In the genomic region with DNA sequence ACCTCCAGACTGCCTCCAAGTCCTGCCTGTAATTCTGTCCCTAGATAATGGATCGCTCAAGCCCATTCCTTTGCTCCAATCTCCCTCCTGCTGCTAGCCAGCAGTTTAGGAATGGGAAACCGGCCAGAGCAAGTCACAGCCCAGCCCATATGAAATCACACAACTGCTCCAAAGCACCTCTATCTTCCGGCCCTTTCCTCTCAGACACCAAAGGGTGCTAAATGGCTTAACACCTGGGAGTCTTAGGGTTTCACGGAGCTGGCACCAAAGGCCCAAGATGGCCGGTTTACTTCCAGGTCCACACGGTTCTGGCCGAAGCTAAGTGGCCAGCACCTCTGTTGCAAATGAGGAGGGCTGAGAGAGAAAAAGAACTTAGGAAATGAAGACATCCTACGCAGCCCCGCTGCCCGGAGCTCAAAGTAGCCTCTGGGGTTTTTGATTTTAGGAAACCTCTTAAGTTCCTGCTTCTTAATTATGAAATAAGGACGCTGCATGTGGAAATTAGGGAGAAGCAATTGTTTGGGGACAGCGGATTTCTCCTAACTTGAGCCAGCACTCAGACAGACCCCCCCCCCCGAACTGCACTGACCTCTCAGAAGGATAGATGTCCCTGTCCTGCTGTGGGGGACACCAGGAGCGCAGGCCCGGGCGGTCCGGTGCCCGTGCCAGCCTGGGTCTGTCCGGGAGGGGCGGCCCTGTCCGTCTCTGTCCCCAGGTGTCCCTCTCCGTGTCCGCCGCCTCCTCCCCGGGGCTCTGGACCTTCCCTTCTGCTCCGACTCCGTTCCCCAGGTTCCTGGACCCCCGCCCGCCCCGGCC, we compare ENCODE assay signal across 8 mouse cellular contexts. TPM values are rescaled to one million over a fixed set of nuclear protein-coding genes. Genes with fewer than 3 reads are reported as not detected.
DNase-seq lines count a peak whose midpoint lies in the region; ATAC-seq and TF ChIP-seq lines count a peak whose summit lies in the region.

No protein-coding gene starts in this region.

- intact Hi-C loops in heart, postnatal 36 days (cut with DNase I) = no loop called here

- no peaks in the 10 kb centered on the region for H3K9me3 ChIP-seq in limb, embryonic 11.5 days (ENCODE audit: control insufficient read depth, low read length)
- H3K9me3 ChIP-seq in midbrain, embryonic 14.5 days (ENCODE audit: control insufficient read depth, low read length) = no peaks in the 10 kb centered on the region

- no peaks in the 10 kb centered on the region for H3K27me3 ChIP-seq in thymus, adult 2 months (ENCODE audit: control insufficient read depth, insufficient read depth, low read length)
- H3K27me3 ChIP-seq in limb, embryonic 11.5 days (ENCODE audit: control insufficient read depth, insufficient read depth, low read length) = no peaks in the 10 kb centered on the region
- no peaks in the 10 kb centered on the region for H3K27me3 ChIP-seq in midbrain, embryonic 14.5 days (ENCODE audit: control insufficient read depth, insufficient read depth, low read length)

- peak overlapping the region; percentile 89 for H3K4me3 ChIP-seq in thymus, adult 2 months (ENCODE audit: control insufficient read depth, insufficient read depth, low read length)
- H3K4me3 ChIP-seq in limb, embryonic 11.5 days (ENCODE audit: low read depth, low read length) = peak overlapping the region; percentile 84
- H3K4me3 ChIP-seq in midbrain, embryonic 14.5 days (replicated peaks; ENCODE audit: low read depth, low read length) = peak overlapping the region; percentile 50

- H3K9ac ChIP-seq in limb, embryonic 11.5 days (ENCODE audit: low read length) = peak overlapping the region; percentile 79
- H3K9ac ChIP-seq in midbrain, embryonic 14.5 days (replicated peaks; ENCODE audit: low read length) = peak overlapping the region; percentile 47

- DNase-seq in thymus, adult 2 months = no peak
- DNase-seq in thymus, postnatal 0 days (ENCODE audit: low spot score) = no peak
- peak; percentile 53 to 70 for DNase-seq in heart, postnatal 36 days
- DNase-seq in limb, embryonic 11.5 days (ENCODE audit: low spot score) = peak; percentile 36
- no peak for DNase-seq in midbrain, embryonic 14.5 days
- DNase-seq in left cerebral cortex, adult 11 months (ENCODE audit: low spot score) = no peak
- DNase-seq in spleen, postnatal 14 days (ENCODE audit: low spot score in 2 of 2) = no peak

- H3K4me2 ChIP-seq in limb, embryonic 11.5 days (ENCODE audit: low read depth, severe bottlenecking) = peak overlapping the region; percentile 85
- H3K4me2 ChIP-seq in midbrain, embryonic 14.5 days (ENCODE audit: low read length) = peak overlapping the region; percentile 81

- peak overlapping the region; percentile 75 for H3K27ac ChIP-seq in thymus, adult 2 months (ENCODE audit: control insufficient read depth, insufficient read depth, low read length)
- no peak overlapping the region for H3K27ac ChIP-seq in limb, embryonic 11.5 days (replicated peaks; ENCODE audit: low read depth, low read length)
- no peak overlapping the region for H3K27ac ChIP-seq in midbrain, embryonic 14.5 days (replicated peaks; ENCODE audit: low read depth, low read length)

- no peaks in the 10 kb centered on the region for H3K36me3 ChIP-seq in thymus, adult 2 months (ENCODE audit: control insufficient read depth, insufficient read depth, low read length)
- H3K36me3 ChIP-seq in limb, embryonic 11.5 days (ENCODE audit: control insufficient read depth, insufficient read depth, low read length) = no peaks in the 10 kb centered on the region
- no peaks in the 10 kb centered on the region for H3K36me3 ChIP-seq in midbrain, embryonic 14.5 days (ENCODE audit: control insufficient read depth, insufficient read depth, low read length)

- peaks cover 48% of the 10 kb centered on the region for H3K4me1 ChIP-seq in thymus, adult 2 months (replicated peaks; ENCODE audit: control insufficient read depth, insufficient read depth, low read length)
- peaks cover 17% of the 10 kb centered on the region for H3K4me1 ChIP-seq in limb, embryonic 11.5 days (ENCODE audit: control insufficient read depth, insufficient read depth, low read length)
- peaks cover 15% of the 10 kb centered on the region for H3K4me1 ChIP-seq in midbrain, embryonic 14.5 days (ENCODE audit: control insufficient read depth, insufficient read depth, low read length)

- ATAC-seq in erythroblast, adult 5-6 weeks (replicated peaks; ENCODE audit: low FRiP score, poor library complexity, severe bottlenecking) = peak; percentile 8; the same call in 1 of the 2 replicates
- peak; percentile 37 for ATAC-seq in limb, embryonic 11.5 days (ENCODE audit: insufficient number of reproducible peaks, low FRiP score, low TSS enrichment, low read depth)
- ATAC-seq in midbrain, embryonic 14.5 days (ENCODE audit: low FRiP score, low TSS enrichment) = peak; percentile 66

- no peak for TF ChIP-seq CTCF in thymus, adult 2 months (IDR thresholded peaks at IDR 0.05; ENCODE audit: borderline replicate concordance, control insufficient read depth, extremely low read depth, insufficient read depth, low read length, poor library complexity)

- no peak for TF ChIP-seq POLR2A in thymus, adult 2 months (IDR thresholded peaks at IDR 0.05; ENCODE audit: control insufficient read depth, extremely low read depth, insufficient read depth, low read length, poor library complexity)

- WGBS in thymus, adult 2 months = 3% methylated on average over 30 of the region's 30 CpGs
- WGBS in limb, embryonic 11.5 days = 3% methylated on average over 27 of the region's 30 CpGs
- WGBS in midbrain, embryonic 14.5 days = 4% methylated on average over 30 of the region's 30 CpGs

RNA-seq across cellular contexts. Expression of a gene that starts 0.5 kb away (rescaled TPM):
- polyA plus RNA-seq in thymus, adult 2 months (2012; rRNA removed) = 98.0 and 106 TPM in 2 replicates
- 43.3 and 45.2 TPM in 2 replicates for polyA plus RNA-seq in thymus, postnatal 0 days (2015; fragmentation: Nextera tagmentation; extraction: Ambion mirVana)
- total RNA-seq in erythroblast, adult 5-6 weeks (2015; ENCODE audit: low replicate concordance) = 4.6 and 7.3 TPM in 2 replicates
- total RNA-seq in erythroblast, adult 5-6 weeks (2017; ENCODE audit: low replicate concordance) = 7.4 and 9.2 TPM in 2 replicates
- 10 to 100 TPM; 45.1 to 49.3 TPM for total RNA-seq in heart, postnatal 36 days (2021)
- polyA plus RNA-seq in limb, embryonic 11.5 days (2014; fragmentation: Nextera tagmentation; extraction: Ambion mirVana) = 9.2 and 10.5 TPM in 2 replicates
- 3.7 and 6.3 TPM in 2 replicates for polyA plus RNA-seq in midbrain, embryonic 14.5 days (2014; fragmentation: Nextera tagmentation; extraction: Ambion mirVana)

RNA-seq across cellular contexts. Expression of a gene that starts 42.9 kb away (rescaled TPM):
- 32.9 and 37.7 TPM in 2 replicates for polyA plus RNA-seq in thymus, adult 2 months (2012; rRNA removed)
- 42.1 and 46.1 TPM in 2 replicates for polyA plus RNA-seq in thymus, postnatal 0 days (2015; fragmentation: Nextera tagmentation; extraction: Ambion mirVana)
- total RNA-seq in erythroblast, adult 5-6 weeks (2015; ENCODE audit: low replicate concordance) = 7.3 and 8.6 TPM in 2 replicates
- 3.4 and 7.1 TPM in 2 replicates for total RNA-seq in erythroblast, adult 5-6 weeks (2017; ENCODE audit: low replicate concordance)
- total RNA-seq in heart, postnatal 36 days (2021) = 10 to 100 TPM; 10.6 to 11.9 TPM
- polyA plus RNA-seq in limb, embryonic 11.5 days (2014; fragmentation: Nextera tagmentation; extraction: Ambion mirVana) = 91.8 and 104 TPM in 2 replicates
- 122 and 133 TPM in 2 replicates for polyA plus RNA-seq in midbrain, embryonic 14.5 days (2014; fragmentation: Nextera tagmentation; extraction: Ambion mirVana)

RNA-seq across cellular contexts. Expression of a gene that starts 43.2 kb away (rescaled TPM):
- polyA plus RNA-seq in thymus, adult 2 months (2012; rRNA removed) = 0.26 and 0.34 TPM in 2 replicates
- polyA plus RNA-seq in thymus, postnatal 0 days (2015; fragmentation: Nextera tagmentation; extraction: Ambion mirVana) = not detected in 2 replicates
- total RNA-seq in erythroblast, adult 5-6 weeks (2015; ENCODE audit: low replicate concordance) = 0.42 TPM in 1 of 2 replicates, not detected in the other
- total RNA-seq in erythroblast, adult 5-6 weeks (2017; ENCODE audit: low replicate concordance) = 0.84 TPM in 1 of 2 replicates, not detected in the other
- total RNA-seq in heart, postnatal 36 days (2021) = under 1 TPM; 0.05 to 0.11 TPM
- 2.0 and 2.5 TPM in 2 replicates for polyA plus RNA-seq in limb, embryonic 11.5 days (2014; fragmentation: Nextera tagmentation; extraction: Ambion mirVana)
- polyA plus RNA-seq in midbrain, embryonic 14.5 days (2014; fragmentation: Nextera tagmentation; extraction: Ambion mirVana) = 21.8 and 24.7 TPM in 2 replicates

RNA-seq across cellular contexts. Expression of a gene that starts 48.4 kb away (rescaled TPM):
- 28.3 and 30.2 TPM in 2 replicates for polyA plus RNA-seq in thymus, adult 2 months (2012; rRNA removed)
- 8.3 and 9.0 TPM in 2 replicates for polyA plus RNA-seq in thymus, postnatal 0 days (2015; fragmentation: Nextera tagmentation; extraction: Ambion mirVana)
- 1.0 and 5.4 TPM in 2 replicates for total RNA-seq in erythroblast, adult 5-6 weeks (2015; ENCODE audit: low replicate concordance)
- 4.9 and 7.7 TPM in 2 replicates for total RNA-seq in erythroblast, adult 5-6 weeks (2017; ENCODE audit: low replicate concordance)
- 10 to 100 TPM in 1 of 2 experiments, 1 to 10 TPM in 1; 9.2 to 13.1 TPM for total RNA-seq in heart, postnatal 36 days (2021)
- 18.7 and 19.7 TPM in 2 replicates for polyA plus RNA-seq in limb, embryonic 11.5 days (2014; fragmentation: Nextera tagmentation; extraction: Ambion mirVana)
- 16.9 and 25.4 TPM in 2 replicates for polyA plus RNA-seq in midbrain, embryonic 14.5 days (2014; fragmentation: Nextera tagmentation; extraction: Ambion mirVana)

RNA-seq across cellular contexts. Expression of a gene that starts 48.7 kb away (rescaled TPM):
- polyA plus RNA-seq in thymus, adult 2 months (2012; rRNA removed) = 37.9 and 39.4 TPM in 2 replicates
- 4.1 and 4.2 TPM in 2 replicates for polyA plus RNA-seq in thymus, postnatal 0 days (2015; fragmentation: Nextera tagmentation; extraction: Ambion mirVana)
- 0.63 and 2.1 TPM in 2 replicates for total RNA-seq in erythroblast, adult 5-6 weeks (2015; ENCODE audit: low replicate concordance)
- total RNA-seq in erythroblast, adult 5-6 weeks (2017; ENCODE audit: low replicate concordance) = 2.0 and 3.1 TPM in 2 replicates
- total RNA-seq in heart, postnatal 36 days (2021) = 1 to 10 TPM; 8.0 to 9.3 TPM
- 6.1 and 7.5 TPM in 2 replicates for polyA plus RNA-seq in limb, embryonic 11.5 days (2014; fragmentation: Nextera tagmentation; extraction: Ambion mirVana)
- 26.4 and 26.9 TPM in 2 replicates for polyA plus RNA-seq in midbrain, embryonic 14.5 days (2014; fragmentation: Nextera tagmentation; extraction: Ambion mirVana)

Comparison
In these comparisons a context has a peak if more than half of its experiments do, and no peak if none do; other contexts are left out.
1. DNase-seq: peak in heart, postnatal 36 days (2 of 2) and limb, embryonic 11.5 days (single experiment); none in thymus, adult 2 months (single experiment), thymus, postnatal 0 days (single experiment), midbrain, embryonic 14.5 days (single experiment), left cerebral cortex, adult 11 months (single experiment) and spleen, postnatal 14 days (0 of 2).
2. ATAC-seq: peak in every context shown above with its lines; median percentile 66 in midbrain, embryonic 14.5 days; 37 in limb, embryonic 11.5 days; 8 in erythroblast, adult 5-6 weeks.
3. Peak in every context shown above with its lines, with median percentiles within 50 percentile points of each other: H3K4me3 ChIP-seq.